Mouse (Mus musculus) testis, adult 2 months (tissue): ENCODE measurements at regions not wholly inside any gene's neighbourhood (a gene's known extent, or its start where the extent isn't known, plus 50 kb on each side); places are given as distances from the start of the nearest gene placed in this dataset.

Experiments
- H3K27ac ChIP-seq: fragments of 200-500 bp; 2 replicates; pipeline ENCODE4 v1.5.1; 2012; ENCODE audit warnings: low read depth, low read length; ENCODE audit not compliant: control insufficient read depth, insufficient read depth
- H3K27me3 ChIP-seq: fragments of 200-500 bp; 2 replicates; pipeline ENCODE4 v1.6.1; 2012; ENCODE audit warnings: mild to moderate bottlenecking, low read length, moderate library complexity; ENCODE audit not compliant: control insufficient read depth, insufficient read depth
- H3K36me3 ChIP-seq: fragments of 200-500 bp; 2 replicates; pipeline ENCODE4 v1.6.1; 2012; ENCODE audit warnings: mild to moderate bottlenecking, low read length; ENCODE audit not compliant: control insufficient read depth, insufficient read depth
- H3K4me1 ChIP-seq: fragments of 200-500 bp; 2 replicates; pipeline ENCODE4 v1.6.1; 2012; ENCODE audit warnings: low read length; ENCODE audit not compliant: control insufficient read depth, insufficient read depth
- H3K4me3 ChIP-seq: fragments of 200-500 bp; 2 replicates; pipeline ENCODE4 v1.5.1; 2012; ENCODE audit warnings: low read depth, mild to moderate bottlenecking, low read length, moderate library complexity, mixed read lengths; ENCODE audit not compliant: control insufficient read depth
- CTCF ChIP-seq: fragments of 200-500 bp; IDR thresholded peaks from 2 replicates; pipeline ENCODE4 v1.5.1; 2012; ENCODE audit warnings: low read depth, mild to moderate bottlenecking, inconsistent platforms, low read length, moderate library complexity; ENCODE audit not compliant: control insufficient read depth, insufficient read depth, insufficient replicate concordance
- POLR2A ChIP-seq: fragments of 200-500 bp; IDR thresholded peaks from 2 replicates; pipeline ENCODE4 v1.6.1; 2012; ENCODE audit warnings: low read depth, mild to moderate bottlenecking, inconsistent platforms, low read length, moderate library complexity; ENCODE audit not compliant: control insufficient read depth

GRCm38 (mm10) chr11:18354156-18354555 lies 400.5 kb upstream of the Etaa1 start:
- no peak for TF ChIP-seq CTCF
- no peak for TF ChIP-seq POLR2A
- Histone ChIP-seq H3K27ac (no peak overlapping the region), H3K27me3 (no peaks in the 10 kb centered on the region), H3K36me3 (no peaks in the 10 kb centered on the region), H3K4me3 (no peak overlapping the region), H3K4me1 (no peaks in the 10 kb centered on the region)

GRCm38 (mm10) chr11:18347841-18348240 lies 394.2 kb upstream of the Etaa1 start:
- TF ChIP-seq POLR2A (no peak), CTCF (no peak)
- Histone ChIP-seq H3K27ac (no peak overlapping the region), H3K27me3 (no peaks in the 10 kb centered on the region), H3K4me1 (no peaks in the 10 kb centered on the region), H3K4me3 (no peak overlapping the region), H3K36me3 (no peaks in the 10 kb centered on the region)

GRCm38 (mm10) chr11:18313510-18314301 lies 360.0 kb upstream of the Etaa1 start:
- TF ChIP-seq CTCF (no peak), POLR2A (no peak)
- Histone ChIP-seq H3K27ac (no peak overlapping the region), H3K4me3 (no peak overlapping the region), H3K36me3 (no peaks in the 10 kb centered on the region), H3K27me3 (no peaks in the 10 kb centered on the region), H3K4me1 (no peaks in the 10 kb centered on the region)

- Histone ChIP-seq H3K4me3 (no peak overlapping the region), H3K36me3 (no peaks in the 10 kb centered on the region), H3K27me3 (no peaks in the 10 kb centered on the region), H3K27ac (no peak overlapping the region), H3K4me1 (no peaks in the 10 kb centered on the region)
- TF ChIP-seq POLR2A: no peak
- TF ChIP-seq CTCF: no peak
These were observed 342.8 kb upstream of the Etaa1 start for GRCm38 (mm10) chr11:18296194-18297125.

- H3K27me3 ChIP-seq: no peaks in the 10 kb centered on the region
- no peaks in the 10 kb centered on the region for H3K4me1 ChIP-seq
- H3K27ac ChIP-seq: no peak overlapping the region
- TF ChIP-seq CTCF: no peak
- no peak for TF ChIP-seq POLR2A
- H3K36me3 ChIP-seq: no peaks in the 10 kb centered on the region
- no peak overlapping the region for H3K4me3 ChIP-seq
These were observed 325.0 kb upstream of the Etaa1 start for GRCm38 (mm10) chr11:18278585-18279136.

GRCm38 (mm10) chr11:18272392-18272791 lies 318.7 kb upstream of the Etaa1 start:
- H3K27me3 ChIP-seq: no peaks in the 10 kb centered on the region
- H3K27ac ChIP-seq: no peak overlapping the region
- TF ChIP-seq CTCF (no peak), POLR2A (no peak)
- no peaks in the 10 kb centered on the region for H3K36me3 ChIP-seq
- no peak overlapping the region for H3K4me3 ChIP-seq
- H3K4me1 ChIP-seq: no peaks in the 10 kb centered on the region

GRCm38 (mm10) chr11:18266161-18266560 lies 312.5 kb upstream of the Etaa1 start:
- no peak overlapping the region for H3K27ac ChIP-seq
- H3K4me3 ChIP-seq: no peak overlapping the region
- H3K36me3 ChIP-seq: no peaks in the 10 kb centered on the region
- H3K4me1 ChIP-seq: no peaks in the 10 kb centered on the region
- TF ChIP-seq CTCF: no peak
- no peak for TF ChIP-seq POLR2A
- H3K27me3 ChIP-seq: no peaks in the 10 kb centered on the region
